Mouse (Mus musculus) small intestine, adult 2 months (tissue): ENCODE results near the gene Exd2. TPM values are rescaled to one million over a fixed set of nuclear protein-coding genes. Genes with fewer than 3 reads are reported as not detected.

ENCODE experiments used
- H3K27ac ChIP-seq: fragments of 200-500 bp; 2 replicates; pipeline ENCODE4 v1.5.1; 2012; ENCODE audit warnings: low read depth, low read length, control low read depth, inconsistent platforms; ENCODE audit not compliant: insufficient read depth
- H3K27me3 ChIP-seq: fragments of 200-500 bp; 2 replicates; pipeline ENCODE4 v1.6.1; 2012; ENCODE audit warnings: mild to moderate bottlenecking, moderate library complexity, low read length, inconsistent platforms; ENCODE audit not compliant: control insufficient read depth, insufficient read depth
- H3K36me3 ChIP-seq: fragments of 200-500 bp; 2 replicates; pipeline ENCODE4 v1.6.1; 2012; ENCODE audit warnings: mild to moderate bottlenecking, low read length, control low read depth, inconsistent platforms; ENCODE audit not compliant: control insufficient read depth, insufficient read depth
- H3K4me1 ChIP-seq: fragments of 200-500 bp; 2 replicates; pipeline ENCODE4 v1.6.1; 2012; ENCODE audit warnings: low read length, inconsistent platforms, mixed read lengths; ENCODE audit not compliant: control insufficient read depth, insufficient read depth, insufficient read length
- H3K4me3 ChIP-seq: fragments of 200-500 bp; 2 replicates; pipeline ENCODE4 v1.5.1; 2012; ENCODE audit warnings: low read depth, mild to moderate bottlenecking, control low read depth, inconsistent platforms, low read length, moderate library complexity
- CTCF ChIP-seq: fragments of 200-500 bp; IDR thresholded peaks from 2 replicates; pipeline ENCODE4 v1.5.1; 2012; ENCODE audit warnings: low read depth, mild to moderate bottlenecking, control low read depth, inconsistent platforms, low read length, moderate library complexity, mixed read lengths; ENCODE audit not compliant: insufficient replicate concordance, insufficient read length; ENCODE audit errors: extremely low read depth
- POLR2A ChIP-seq: fragments of 200-500 bp; IDR thresholded peaks from 2 replicates; pipeline ENCODE4 v1.6.1; 2012; ENCODE audit warnings: low read depth, mild to moderate bottlenecking, control low read depth, inconsistent platforms, low read length, moderate library complexity
- WGBS: fragments of 180-500 bp; shearing (Covaris S2); methylation state at CpG from one replicate; pipeline ENCODE4 v1.1.7; 2018; 5-methylcytosine and 5-hydroxymethylcytosine counted together
- polyA plus RNA-seq: library from polyadenylated mRNA; depleted of rRNA; stranded (reverse); fragments of >200 nt; gene quantifications from 2 replicates; pipeline ENCODE4 v1.2.3, GENCODE M21; 2012

Exd2 gene
- polyA plus RNA-seq, 1 experiment = 4.5 TPM

- peak overlapping the region; percentile 100 for H3K4me3 ChIP-seq
- no peaks in the 10 kb centered on the region for H3K27me3 ChIP-seq
- H3K27ac ChIP-seq = peak overlapping the region; percentile 38
- WGBS = 21% methylated on average over 17 of the region's 17 CpGs
- no peaks in the 10 kb centered on the region for H3K36me3 ChIP-seq
- no peak for TF ChIP-seq POLR2A
- H3K4me1 ChIP-seq = no peaks in the 10 kb centered on the region
Observed at GRCm38 (mm10) chr12:80463666-80464269, 873 bp downstream of the Exd2 start.

- 78% methylated on average over 2 of the region's 2 CpGs for WGBS
- Histone ChIP-seq H3K27me3 (no peaks in the 10 kb centered on the region), H3K27ac (no peak overlapping the region), H3K4me1 (no peaks in the 10 kb centered on the region), H3K36me3 (no peaks in the 10 kb centered on the region), H3K4me3 (no peak overlapping the region)
- TF ChIP-seq CTCF (no peak), POLR2A (no peak)
Observed at GRCm38 (mm10) chr12:80470206-80470605, 7.3 kb downstream of the Exd2 start.

GRCm38 (mm10) chr12:80471926-80472325 lies 9.0 kb downstream of the Exd2 start:
- Histone ChIP-seq H3K27ac (no peak overlapping the region), H3K27me3 (no peaks in the 10 kb centered on the region), H3K4me3 (no peak overlapping the region), H3K4me1 (no peaks in the 10 kb centered on the region), H3K36me3 (0 out of 2 replicates have a peak, but pooled peaks cover 1% of the 10 kb centered on the region)
- no peak for TF ChIP-seq POLR2A
- 63% methylated on average over 4 of the region's 4 CpGs for WGBS

GRCm38 (mm10) chr12:80473731-80474130 lies 10.8 kb downstream of the Exd2 start:
- no peak overlapping the region for H3K27ac ChIP-seq
- 85% methylated on average over 3 of the region's 3 CpGs for WGBS

GRCm38 (mm10) chr12:80479986-80480385 lies 17.1 kb downstream of the Exd2 start:
- no peak for TF ChIP-seq CTCF
- TF ChIP-seq POLR2A = no peak
- Histone ChIP-seq H3K27me3 (no peaks in the 10 kb centered on the region), H3K27ac (no peak overlapping the region), H3K4me3 (no peak overlapping the region), H3K36me3 (peaks cover 14% of the 10 kb centered on the region), H3K4me1 (no peaks in the 10 kb centered on the region)
- WGBS = 96% methylated on average over 3 of the region's 3 CpGs

More at GRCm38 (mm10) chr12:80473731-80474130, 10.8 kb downstream of the Exd2 start:
- H3K4me3 ChIP-seq = no peak overlapping the region
- no peak for TF ChIP-seq CTCF
- TF ChIP-seq POLR2A = no peak
- H3K36me3 ChIP-seq = peaks cover 1% of the 10 kb centered on the region; the same call in 1 of the 2 replicates
- H3K4me1 ChIP-seq = no peaks in the 10 kb centered on the region
- no peaks in the 10 kb centered on the region for H3K27me3 ChIP-seq

GRCm38 (mm10) chr12:80483397-80483796 lies 20.5 kb downstream of the Exd2 start:
- no peak overlapping the region for H3K4me3 ChIP-seq
- TF ChIP-seq POLR2A = no peak
- TF ChIP-seq CTCF = no peak
- no peak overlapping the region for H3K27ac ChIP-seq
- WGBS = 61% methylated on average over 3 of the region's 3 CpGs
- H3K4me1 ChIP-seq = no peaks in the 10 kb centered on the region
- H3K27me3 ChIP-seq = no peaks in the 10 kb centered on the region
- H3K36me3 ChIP-seq = peaks cover 18% of the 10 kb centered on the region

GRCm38 (mm10) chr12:80493311-80493710 lies 30.4 kb downstream of the Exd2 start:
- Histone ChIP-seq H3K27ac (no peak overlapping the region), H3K4me3 (no peak overlapping the region), H3K4me1 (no peaks in the 10 kb centered on the region), H3K27me3 (no peaks in the 10 kb centered on the region), H3K36me3 (peaks cover 33% of the 10 kb centered on the region)
- 95% methylated on average over 5 of the region's 5 CpGs for WGBS
- TF ChIP-seq CTCF (no peak), POLR2A (no peak)
